Mouse (Mus musculus) embryo, embryonic 10 days (tissue): ENCODE data around the gene Slc6a3.
A peak's percentile ranks its signal among the peaks of the same experiment; 100 is the strongest.

ENCODE experiments used
- DNase-seq: peaks from one replicate; pipeline ENCODE4 v3.0.0-alpha.2; 2015; ENCODE audit warnings: low spot score

The Slc6a3 gene

GRCm38 (mm10) chr13:73591488-73591887, 54.9 kb downstream of the Slc6a3 start:
- DNase-seq, result no peak

- no peak for DNase-seq
These were observed 56.0 kb downstream of the Slc6a3 start for GRCm38 (mm10) chr13:73592546-73592945.

GRCm38 (mm10) chr13:73596276-73596675, 59.7 kb downstream of the Slc6a3 start:
- DNase-seq, result no peak

GRCm38 (mm10) chr13:73600217-73600616, 63.7 kb downstream of the Slc6a3 start:
- no peak for DNase-seq

GRCm38 (mm10) chr13:73603046-73603445, 66.5 kb downstream of the Slc6a3 start:
- no peak for DNase-seq

- DNase-seq, result peak; percentile 100
These were observed 67.1 kb downstream of the Slc6a3 start, which contains the start of gene Clptm1l for GRCm38 (mm10) chr13:73603522-73604155. Gene Clptm1l, plus strand, starts transcription at chr13:73604006.

- DNase-seq, result no peak
These were observed 67.8 kb downstream of the Slc6a3 start for GRCm38 (mm10) chr13:73604156-73604957.

GRCm38 (mm10) chr13:73618406-73618805, 81.9 kb downstream of the Slc6a3 start:
- no peak for DNase-seq

GRCm38 (mm10) chr13:73620637-73621036, 84.1 kb downstream of the Slc6a3 start:
- peak; percentile 47 for DNase-seq

- no peak for DNase-seq
These were observed 89.8 kb downstream of the Slc6a3 start for GRCm38 (mm10) chr13:73626410-73626744.

GRCm38 (mm10) chr13:73626745-73627549, 90.4 kb downstream of the Slc6a3 start, which contains the start of gene Tert:
Gene Tert, plus strand, starts transcription at chr13:73626911.
- peak; percentile 85 for DNase-seq
